Mouse (Mus musculus) ES-Bruce4 (cell line): ENCODE data around the gene Jaml.

Source experiments
- CTCF ChIP-seq: IDR thresholded peaks from one replicate; pipeline ENCODE4 v1.8.1; 2011; ENCODE audit warnings: low read depth, low read length
- EP300 ChIP-seq: IDR thresholded peaks from 2 replicates; pipeline ENCODE4 v1.6.1; 2011; ENCODE audit warnings: low read depth, low read length; ENCODE audit not compliant: insufficient read depth

DNA sequence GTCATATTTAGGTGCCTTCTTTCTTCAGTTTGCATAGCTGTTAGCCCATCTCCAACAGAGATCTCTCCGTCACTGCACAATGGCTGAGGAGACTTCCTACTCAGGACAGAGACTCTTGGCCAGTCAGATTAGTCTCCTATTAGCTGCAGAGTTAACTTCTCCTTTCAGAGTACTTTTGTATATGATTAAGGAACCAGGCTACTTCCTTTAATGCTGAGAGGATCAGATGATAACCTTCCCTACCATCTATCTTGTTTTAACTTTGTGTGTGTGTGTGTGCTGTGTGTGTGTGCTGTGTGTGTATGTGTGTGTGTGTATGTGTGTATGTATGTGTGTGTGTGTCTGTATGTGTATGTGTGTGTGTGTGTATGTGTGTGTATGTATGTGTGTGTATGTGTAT is 29.3 kb upstream of the Jaml start:
- TF ChIP-seq EP300 (no peak), CTCF (no peak)
